Mouse (Mus musculus): ENCODE measurements around the gene Hist1h2bb. TPM values are rescaled to one million over a fixed set of nuclear protein-coding genes. Genes with fewer than 3 reads are reported as not detected.
"Not testable (repeated sequence)": the region's sequence is repeated elsewhere in the genome, so short reads cannot be mapped to it uniquely, and the experiment has no call there.

The Hist1h2bb gene
- polyA plus RNA-seq, 2 experiments = 1.2 to 13.5 TPM

- Histone ChIP-seq H3K4me3 (replicated peaks; ENCODE audit: low read length) (no peak overlapping the region), H3K4me2 (replicated peaks; ENCODE audit: low read depth, low read length, severe bottlenecking) (no peak overlapping the region), H3K27me3 (ENCODE audit: control insufficient read depth, insufficient read depth, low read length) (no peaks in the 10 kb centered on the region), H3K9me3 (ENCODE audit: control insufficient read depth, low read length) (no peaks in the 10 kb centered on the region), H3K27ac (replicated peaks; ENCODE audit: low read depth, low read length) (no peak overlapping the region), H3K4me1 (ENCODE audit: control insufficient read depth, insufficient read depth, low read length) (0 out of 2 replicates have a peak, but pooled peaks cover 5% of the 10 kb centered on the region), H3K36me3 (ENCODE audit: control insufficient read depth, insufficient read depth, low read length) (no peaks in the 10 kb centered on the region), H3K9ac (ENCODE audit: low read depth, low read length, severe bottlenecking) (no peak overlapping the region)
- 55% methylated on average over 11 of the region's 11 CpGs for WGBS
- no peak for TF ChIP-seq POLR2A (IDR thresholded peaks at IDR 0.05; ENCODE audit: borderline replicate concordance, extremely low read depth, insufficient read depth, insufficient read length)
- DNase-seq (ENCODE audit: low spot score) (no peak), ATAC-seq (ENCODE audit: low FRiP score, low read depth) (no peak)
Measured at GRCm38 (mm10) chr13:23717176-23717575, 29.4 kb upstream of the Hist1h2bb start.

- DNase-seq (ENCODE audit: low spot score); H3K4me2 ChIP-seq (replicated peaks; ENCODE audit: low read depth, low read length, severe bottlenecking); ATAC-seq (ENCODE audit: low FRiP score, low read depth); H3K27ac ChIP-seq (replicated peaks; ENCODE audit: low read depth, low read length); H3K9me3 ChIP-seq (ENCODE audit: control insufficient read depth, low read length); H3K4me1 ChIP-seq (ENCODE audit: control insufficient read depth, insufficient read depth, low read length); H3K4me3 ChIP-seq (replicated peaks; ENCODE audit: low read length); H3K9ac ChIP-seq (ENCODE audit: low read depth, low read length, severe bottlenecking); H3K36me3 ChIP-seq (ENCODE audit: control insufficient read depth, insufficient read depth, low read length); H3K27me3 ChIP-seq (ENCODE audit: control insufficient read depth, insufficient read depth, low read length): not testable (repeated sequence)
- 8% methylated on average over 2 of the region's 2 CpGs for WGBS
Measured at GRCm38 (mm10) chr13:23717593-23718245, 28.8 kb upstream of the Hist1h2bb start.

GRCm38 (mm10) chr13:23724239-23724638 is 22.3 kb upstream of the Hist1h2bb start:
- Histone ChIP-seq H3K4me1 (ENCODE audit: control insufficient read depth, insufficient read depth, low read length) (no peaks in the 10 kb centered on the region), H3K27me3 (ENCODE audit: control insufficient read depth, insufficient read depth, low read length) (no peaks in the 10 kb centered on the region), H3K27ac (replicated peaks; ENCODE audit: low read depth, low read length) (no peak overlapping the region), H3K4me2 (replicated peaks; ENCODE audit: low read depth, low read length, severe bottlenecking) (no peak overlapping the region), H3K4me3 (replicated peaks; ENCODE audit: low read length) (no peak overlapping the region), H3K9ac (ENCODE audit: low read depth, low read length, severe bottlenecking) (no peak overlapping the region), H3K36me3 (ENCODE audit: control insufficient read depth, insufficient read depth, low read length) (no peaks in the 10 kb centered on the region), H3K9me3 (ENCODE audit: control insufficient read depth, low read length) (no peaks in the 10 kb centered on the region)
- DNase-seq (ENCODE audit: low spot score) (no peak), ATAC-seq (ENCODE audit: low FRiP score, low read depth) (no peak)
- 87% methylated on average over 4 of the region's 4 CpGs for WGBS
- TF ChIP-seq POLR2A (IDR thresholded peaks at IDR 0.05; ENCODE audit: borderline replicate concordance, extremely low read depth, insufficient read depth, insufficient read length) = no peak

DNA sequence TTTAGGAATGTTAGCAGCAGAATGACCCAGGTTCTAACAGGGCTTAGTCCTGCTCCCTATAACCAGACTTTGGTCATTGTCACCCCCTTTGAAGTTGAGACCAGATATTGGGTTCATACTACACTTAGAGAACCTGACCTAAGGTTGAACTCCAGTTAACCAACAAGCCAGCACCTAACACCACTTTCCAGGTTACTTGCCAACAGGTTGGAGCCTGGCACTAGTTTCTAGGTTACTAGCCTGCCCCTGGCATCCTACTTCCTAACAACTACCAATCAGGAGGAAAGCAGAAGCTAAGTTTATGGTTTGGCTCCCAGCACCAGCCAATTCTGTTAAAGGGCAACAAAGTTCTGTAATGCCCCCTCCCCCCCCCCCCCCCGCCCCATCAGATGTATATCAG is 21.3 kb upstream of the Hist1h2bb start:
- H3K27me3 ChIP-seq (ENCODE audit: control insufficient read depth, insufficient read depth, low read length) = no peaks in the 10 kb centered on the region
- no peak overlapping the region for H3K9ac ChIP-seq (ENCODE audit: low read depth, low read length, severe bottlenecking)
- TF ChIP-seq POLR2A (IDR thresholded peaks at IDR 0.05; ENCODE audit: borderline replicate concordance, extremely low read depth, insufficient read depth, insufficient read length) = no peak
- no peak overlapping the region for H3K4me3 ChIP-seq (replicated peaks; ENCODE audit: low read length)
- H3K36me3 ChIP-seq (ENCODE audit: control insufficient read depth, insufficient read depth, low read length) = no peaks in the 10 kb centered on the region
- no peak overlapping the region for H3K4me2 ChIP-seq (replicated peaks; ENCODE audit: low read depth, low read length, severe bottlenecking)
- ATAC-seq (ENCODE audit: low FRiP score, low read depth) = no peak
- no peak overlapping the region for H3K27ac ChIP-seq (replicated peaks; ENCODE audit: low read depth, low read length)
- no peaks in the 10 kb centered on the region for H3K9me3 ChIP-seq (ENCODE audit: control insufficient read depth, low read length)
- DNase-seq (ENCODE audit: low spot score) = no peak
- WGBS = 33% methylated on average over 1 of the region's 1 CpGs
- H3K4me1 ChIP-seq (ENCODE audit: control insufficient read depth, insufficient read depth, low read length) = no peaks in the 10 kb centered on the region

GRCm38 (mm10) chr13:23728472-23729191 is 17.9 kb upstream of the Hist1h2bb start:
- H3K4me1 ChIP-seq (ENCODE audit: control insufficient read depth, insufficient read depth, low read length) = no peaks in the 10 kb centered on the region
- H3K27ac ChIP-seq (replicated peaks; ENCODE audit: low read depth, low read length) = no peak overlapping the region
- no peaks in the 10 kb centered on the region for H3K9me3 ChIP-seq (ENCODE audit: control insufficient read depth, low read length)
- H3K27me3 ChIP-seq (ENCODE audit: control insufficient read depth, insufficient read depth, low read length) = no peaks in the 10 kb centered on the region
- no peak overlapping the region for H3K9ac ChIP-seq (ENCODE audit: low read depth, low read length, severe bottlenecking)
- ATAC-seq (ENCODE audit: low FRiP score, low read depth) (no peak), DNase-seq (ENCODE audit: low spot score) (no peak)
- H3K4me3 ChIP-seq (replicated peaks; ENCODE audit: low read length) = no peak overlapping the region
- H3K36me3 ChIP-seq (ENCODE audit: control insufficient read depth, insufficient read depth, low read length) = no peaks in the 10 kb centered on the region
- no peak overlapping the region for H3K4me2 ChIP-seq (replicated peaks; ENCODE audit: low read depth, low read length, severe bottlenecking)
- 93% methylated on average over 18 of the region's 18 CpGs for WGBS
- TF ChIP-seq POLR2A (IDR thresholded peaks at IDR 0.05; ENCODE audit: borderline replicate concordance, extremely low read depth, insufficient read depth, insufficient read length) = no peak

All from limb, embryonic 14.5 days (tissue).